Mouse (Mus musculus): Measurements from ENCODE around the gene Hacd1. TPM values are rescaled to one million over a fixed set of nuclear protein-coding genes. Genes with fewer than 3 reads are reported as not detected.

The Hacd1 gene
- polyA plus RNA-seq, 1 experiment from 2014 or later: 76.5 TPM

DNA sequence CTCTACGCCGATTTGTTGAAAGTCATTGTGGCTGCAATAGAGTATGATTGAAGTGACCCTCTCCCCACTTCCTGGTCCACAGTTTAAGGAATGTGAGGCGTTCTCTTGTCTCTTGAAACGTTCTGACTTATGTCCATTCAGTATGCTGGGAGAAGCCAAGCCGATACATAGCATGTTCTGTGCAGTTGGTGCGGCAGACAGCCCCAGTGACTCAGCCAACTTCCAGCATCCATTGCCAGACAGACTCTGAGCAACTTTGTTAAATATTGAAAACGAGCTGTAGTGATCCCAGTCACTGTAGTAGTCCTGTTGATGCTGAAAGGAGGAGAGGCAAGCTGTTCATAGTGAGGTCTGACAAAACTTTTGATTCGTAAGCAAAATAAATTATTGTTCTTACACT lies 14.5 kb upstream of the Hacd1 start:
- no peak for DNase-seq
- no peak overlapping the region for H3K9ac ChIP-seq (replicated peaks; ENCODE audit: low read length)
- no peak overlapping the region for H3K4me2 ChIP-seq (ENCODE audit: low read length)
- H3K27ac ChIP-seq (replicated peaks; ENCODE audit: low read depth, low read length): no peak overlapping the region
- H3K9me3 ChIP-seq (ENCODE audit: control insufficient read depth, low read length): no peaks in the 10 kb centered on the region
- H3K4me3 ChIP-seq (replicated peaks; ENCODE audit: low read depth, low read length): no peak overlapping the region
- H3K36me3 ChIP-seq (ENCODE audit: control insufficient read depth, insufficient read depth, low read length): no peaks in the 10 kb centered on the region
- no peak for ATAC-seq (ENCODE audit: low FRiP score, low TSS enrichment)
- H3K4me1 ChIP-seq (ENCODE audit: control insufficient read depth, insufficient read depth, low read length): peaks cover 9% of the 10 kb centered on the region
- H3K27me3 ChIP-seq (ENCODE audit: control insufficient read depth, insufficient read depth, low read length): no peaks in the 10 kb centered on the region
- WGBS: 85% methylated on average over 8 of the region's 8 CpGs

DNA sequence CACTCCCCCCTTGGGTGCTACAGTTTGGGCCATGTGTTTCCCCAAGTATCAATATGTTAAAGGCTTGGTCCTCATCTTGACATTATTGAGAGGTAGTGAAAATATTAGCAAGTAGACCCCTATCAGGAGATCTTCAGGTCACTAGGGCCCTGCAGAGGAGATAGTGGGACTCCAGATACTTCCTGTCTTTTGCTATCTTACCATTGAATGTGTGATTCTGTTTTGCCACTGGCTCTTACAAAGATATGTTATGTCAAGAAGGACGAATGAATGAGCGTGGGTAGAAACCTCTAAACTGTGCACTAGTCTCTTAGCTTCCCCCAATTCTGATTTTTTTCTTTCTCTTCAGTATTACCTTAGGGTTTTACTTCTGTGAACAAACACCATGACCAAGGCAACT lies 13.1 kb upstream of the Hacd1 start:
- Histone ChIP-seq H3K27me3 (ENCODE audit: control insufficient read depth, insufficient read depth, low read length) (no peaks in the 10 kb centered on the region), H3K27ac (replicated peaks; ENCODE audit: low read depth, low read length) (no peak overlapping the region), H3K4me3 (replicated peaks; ENCODE audit: low read depth, low read length) (no peak overlapping the region), H3K36me3 (ENCODE audit: control insufficient read depth, insufficient read depth, low read length) (no peaks in the 10 kb centered on the region), H3K4me1 (ENCODE audit: control insufficient read depth, insufficient read depth, low read length) (0 out of 2 replicates have a peak, but pooled peaks cover 3% of the 10 kb centered on the region), H3K9me3 (ENCODE audit: control insufficient read depth, low read length) (no peaks in the 10 kb centered on the region), H3K9ac (replicated peaks; ENCODE audit: low read length) (no peak overlapping the region), H3K4me2 (ENCODE audit: low read length) (no peak overlapping the region)
- 93% methylated on average over 2 of the region's 2 CpGs for WGBS
- DNase-seq (no peak), ATAC-seq (ENCODE audit: low FRiP score, low TSS enrichment) (no peak)

DNA sequence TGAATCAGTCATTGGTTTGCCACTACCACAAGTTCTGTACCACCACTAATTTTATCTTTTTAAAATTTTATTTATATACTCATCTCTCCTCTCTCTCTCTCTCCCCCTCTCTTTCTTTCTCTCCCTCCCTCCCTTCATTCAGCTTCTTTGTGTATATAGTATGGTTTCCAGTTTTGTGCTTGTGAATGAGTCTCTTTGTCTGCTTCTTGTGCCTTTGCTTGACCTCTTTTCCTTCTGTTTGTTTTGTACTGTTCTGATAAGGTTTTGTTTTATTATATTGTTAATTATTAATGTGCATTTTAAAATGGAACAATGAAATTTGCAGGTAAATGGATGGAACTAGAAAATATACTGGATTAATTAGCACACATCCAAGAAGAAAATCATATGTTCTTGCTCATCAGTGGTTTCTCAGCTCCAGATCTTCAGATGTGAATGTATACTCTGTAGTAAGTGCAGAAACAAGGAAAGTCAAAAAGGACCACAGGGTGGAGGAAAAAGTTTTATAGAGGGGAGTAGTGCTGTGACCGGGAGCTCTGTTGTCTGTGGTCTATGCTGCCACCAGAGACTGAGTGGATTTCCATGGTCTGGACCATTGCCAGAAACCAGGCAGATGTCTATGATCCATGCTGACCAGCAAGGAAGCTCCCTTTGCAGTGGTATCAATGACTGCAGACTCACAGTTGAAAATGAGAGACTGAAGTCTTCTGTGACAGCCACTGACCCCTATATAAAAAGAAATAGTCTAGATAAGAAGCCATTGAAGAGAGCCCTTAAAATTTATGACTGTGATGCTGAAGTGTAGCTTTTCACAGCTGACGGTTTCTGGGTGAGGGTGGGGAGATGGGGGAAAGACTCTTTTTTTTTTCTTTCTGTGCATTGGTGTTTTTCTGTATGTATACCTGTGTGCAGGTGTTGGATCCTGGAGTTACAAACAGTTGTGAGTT lies 10.0 kb upstream of the Hacd1 start:
- no peaks in the 10 kb centered on the region for H3K9me3 ChIP-seq (ENCODE audit: control insufficient read depth, low read length)
- DNase-seq (no peak), ATAC-seq (ENCODE audit: low FRiP score, low TSS enrichment) (no peak)
- no peaks in the 10 kb centered on the region for H3K36me3 ChIP-seq (ENCODE audit: control insufficient read depth, insufficient read depth, low read length)
- H3K4me3 ChIP-seq (replicated peaks; ENCODE audit: low read depth, low read length): no peak overlapping the region
- no peaks in the 10 kb centered on the region for H3K27me3 ChIP-seq (ENCODE audit: control insufficient read depth, insufficient read depth, low read length)
- no peak overlapping the region for H3K4me2 ChIP-seq (ENCODE audit: low read length)
- H3K9ac ChIP-seq (replicated peaks; ENCODE audit: low read length): no peak overlapping the region
- H3K27ac ChIP-seq (replicated peaks; ENCODE audit: low read depth, low read length): no peak overlapping the region
- WGBS: 89% methylated on average over 2 of the region's 2 CpGs
- no peaks in the 10 kb centered on the region for H3K4me1 ChIP-seq (ENCODE audit: control insufficient read depth, insufficient read depth, low read length)

DNA sequence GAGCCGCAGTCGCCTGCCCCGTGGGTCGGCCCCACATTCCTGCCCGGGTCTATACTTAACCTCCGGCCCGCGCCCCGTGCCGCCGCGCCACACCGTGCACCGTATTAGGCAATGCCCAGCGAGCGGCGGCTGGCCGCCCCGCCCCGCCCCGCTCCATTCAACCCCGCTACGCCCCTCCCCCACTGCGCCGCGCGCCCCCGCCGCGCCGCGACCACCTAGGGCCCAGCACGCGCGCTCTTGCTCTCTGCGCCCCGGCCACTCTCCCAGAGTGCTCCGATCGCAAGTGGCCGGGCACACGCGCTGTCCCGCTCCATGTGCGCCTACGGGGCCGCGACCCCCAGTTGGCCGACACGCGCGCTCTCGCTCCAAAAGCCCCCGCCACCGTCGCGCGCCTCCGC lies 768 bp downstream of the Hacd1 start:
- H3K9ac ChIP-seq (replicated peaks; ENCODE audit: low read length): peak overlapping the region; percentile 80
- H3K36me3 ChIP-seq (ENCODE audit: control insufficient read depth, insufficient read depth, low read length): no peaks in the 10 kb centered on the region
- peak overlapping the region; percentile 66 for H3K4me3 ChIP-seq (replicated peaks; ENCODE audit: low read depth, low read length)
- WGBS: 1% methylated on average over 58 of the region's 58 CpGs
- H3K4me2 ChIP-seq (ENCODE audit: low read length): peak overlapping the region; percentile 75
- ATAC-seq (ENCODE audit: low FRiP score, low TSS enrichment) (peak; percentile 91), DNase-seq (no peak)
- H3K27me3 ChIP-seq (ENCODE audit: control insufficient read depth, insufficient read depth, low read length): peaks cover 3% of the 10 kb centered on the region; the same call in 1 of the 2 replicates
- H3K9me3 ChIP-seq (ENCODE audit: control insufficient read depth, low read length): no peaks in the 10 kb centered on the region
- H3K27ac ChIP-seq (replicated peaks; ENCODE audit: low read depth, low read length): peak overlapping the region; percentile 95
- H3K4me1 ChIP-seq (ENCODE audit: control insufficient read depth, insufficient read depth, low read length): peaks cover 3% of the 10 kb centered on the region; the same call in 1 of the 2 replicates

DNA sequence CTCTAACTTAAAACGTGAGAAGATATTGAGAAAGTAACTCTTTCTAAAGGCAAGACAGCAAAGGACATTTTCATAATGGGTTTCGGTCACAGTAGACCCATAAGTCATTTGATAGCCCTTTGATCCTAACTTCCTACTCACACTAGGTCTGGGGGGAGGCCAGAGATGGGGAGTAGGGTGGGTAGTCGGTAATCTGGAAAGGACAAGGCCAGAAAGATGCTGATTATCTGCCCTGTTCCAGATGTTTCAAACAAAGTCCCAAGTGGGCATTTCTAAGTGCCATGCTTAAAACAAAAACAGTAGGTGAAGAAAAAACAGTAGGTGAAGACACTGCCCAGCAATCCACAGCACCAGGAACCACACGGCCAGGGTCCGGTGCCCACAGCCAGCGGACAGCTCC lies 1.2 kb downstream of the Hacd1 start:
- no peaks in the 10 kb centered on the region for H3K36me3 ChIP-seq (ENCODE audit: control insufficient read depth, insufficient read depth, low read length)
- ATAC-seq (ENCODE audit: low FRiP score, low TSS enrichment): 0 out of 2 replicates have a peak, but pooled peaks have one; percentile 12
- no peaks in the 10 kb centered on the region for H3K9me3 ChIP-seq (ENCODE audit: control insufficient read depth, low read length)
- H3K4me2 ChIP-seq (ENCODE audit: low read length): peak overlapping the region; percentile 75
- H3K4me3 ChIP-seq (replicated peaks; ENCODE audit: low read depth, low read length): peak overlapping the region; percentile 66
- WGBS: 4% methylated on average over 6 of the region's 6 CpGs
- H3K4me1 ChIP-seq (ENCODE audit: control insufficient read depth, insufficient read depth, low read length): peaks cover 3% of the 10 kb centered on the region; the same call in 1 of the 2 replicates
- no peak for DNase-seq
- peaks cover 3% of the 10 kb centered on the region; the same call in 1 of the 2 replicates for H3K27me3 ChIP-seq (ENCODE audit: control insufficient read depth, insufficient read depth, low read length)
- H3K27ac ChIP-seq (replicated peaks; ENCODE audit: low read depth, low read length): peak overlapping the region; percentile 95
- H3K9ac ChIP-seq (replicated peaks; ENCODE audit: low read length): peak overlapping the region; percentile 80

DNA sequence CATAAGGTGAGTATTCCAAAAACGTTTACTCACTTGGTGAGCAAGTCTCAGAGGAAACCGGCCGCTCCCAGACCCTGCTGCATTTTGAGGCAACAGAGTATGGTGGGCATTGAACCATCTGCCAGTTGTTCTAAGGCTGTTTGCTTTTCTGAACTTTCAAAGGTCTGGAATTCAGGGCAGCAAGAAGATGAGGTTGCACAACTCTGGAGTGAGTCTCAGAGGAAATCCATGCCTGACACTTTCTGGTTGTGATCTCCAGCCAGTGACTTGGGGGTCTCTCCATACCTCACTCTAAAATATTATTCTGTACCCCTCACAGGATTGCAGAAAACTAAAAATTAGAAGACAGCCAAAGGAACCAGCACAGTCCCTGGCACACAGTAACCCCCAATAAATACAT lies 1.8 kb downstream of the Hacd1 start:
- peaks cover 3% of the 10 kb centered on the region; the same call in 1 of the 2 replicates for H3K4me1 ChIP-seq (ENCODE audit: control insufficient read depth, insufficient read depth, low read length)
- H3K27me3 ChIP-seq (ENCODE audit: control insufficient read depth, insufficient read depth, low read length): peaks cover 3% of the 10 kb centered on the region; the same call in 1 of the 2 replicates
- peak overlapping the region; percentile 75 for H3K4me2 ChIP-seq (ENCODE audit: low read length)
- H3K9me3 ChIP-seq (ENCODE audit: control insufficient read depth, low read length): no peaks in the 10 kb centered on the region
- no peak overlapping the region for H3K27ac ChIP-seq (replicated peaks; ENCODE audit: low read depth, low read length)
- WGBS: 40% methylated on average over 3 of the region's 3 CpGs
- H3K36me3 ChIP-seq (ENCODE audit: control insufficient read depth, insufficient read depth, low read length): no peaks in the 10 kb centered on the region
- no peak for ATAC-seq (ENCODE audit: low FRiP score, low TSS enrichment)
- H3K9ac ChIP-seq (replicated peaks; ENCODE audit: low read length): no peak overlapping the region
- H3K4me3 ChIP-seq (replicated peaks; ENCODE audit: low read depth, low read length): 0 out of 2 replicates have a peak overlapping the region, but pooled peaks have one; percentile 5
- DNase-seq: no peak

DNA sequence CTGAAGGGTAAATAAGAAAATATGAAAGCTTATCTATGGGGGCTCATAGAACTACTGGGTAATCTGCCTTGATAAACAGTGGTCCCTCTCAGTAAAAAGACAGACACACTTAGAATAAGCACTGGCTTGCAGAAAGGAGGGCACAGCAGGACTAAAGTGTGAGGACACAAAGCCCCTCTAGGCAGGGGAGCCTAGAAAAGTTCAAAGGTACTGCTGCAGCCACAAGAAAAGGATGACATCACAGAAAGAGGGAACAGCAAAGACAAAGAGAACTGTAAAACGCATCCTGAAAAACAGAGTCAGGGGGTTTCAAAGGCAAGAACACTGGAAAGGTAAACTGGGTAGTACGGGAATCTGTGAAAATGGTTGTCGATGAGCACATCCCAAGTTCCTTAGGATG lies 2.3 kb downstream of the Hacd1 start:
- Histone ChIP-seq H3K9me3 (ENCODE audit: control insufficient read depth, low read length) (no peaks in the 10 kb centered on the region), H3K36me3 (ENCODE audit: control insufficient read depth, insufficient read depth, low read length) (no peaks in the 10 kb centered on the region), H3K4me1 (ENCODE audit: control insufficient read depth, insufficient read depth, low read length) (peaks cover 3% of the 10 kb centered on the region; the same call in 1 of the 2 replicates), H3K9ac (replicated peaks; ENCODE audit: low read length) (no peak overlapping the region), H3K27me3 (ENCODE audit: control insufficient read depth, insufficient read depth, low read length) (peaks cover 3% of the 10 kb centered on the region; the same call in 1 of the 2 replicates), H3K4me3 (replicated peaks; ENCODE audit: low read depth, low read length) (no peak overlapping the region), H3K27ac (replicated peaks; ENCODE audit: low read depth, low read length) (no peak overlapping the region), H3K4me2 (ENCODE audit: low read length) (peak overlapping the region; percentile 75)
- ATAC-seq (ENCODE audit: low FRiP score, low TSS enrichment): no peak
- no peak for DNase-seq
- WGBS: 39% methylated on average over 3 of the region's 3 CpGs

DNA sequence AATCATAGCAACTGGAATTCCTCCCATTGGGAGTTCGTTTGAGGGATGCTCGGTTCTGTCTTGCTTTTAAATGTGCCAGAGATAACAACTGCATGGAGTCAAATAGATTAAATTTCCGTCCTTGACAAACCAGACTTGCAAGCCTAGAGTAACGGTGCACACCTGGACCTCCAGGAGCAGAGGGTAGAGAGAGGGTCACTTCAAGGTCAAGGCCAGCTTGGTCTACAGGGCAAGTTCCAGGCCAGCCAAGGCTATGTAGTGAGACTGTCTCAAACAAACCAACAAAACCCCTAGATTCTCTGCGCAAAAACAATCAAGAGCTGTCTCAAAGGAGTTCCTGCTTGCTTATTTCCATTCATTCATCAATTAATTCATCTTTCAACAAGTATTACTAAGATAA lies 7.1 kb downstream of the Hacd1 start:
- H3K4me3 ChIP-seq (replicated peaks; ENCODE audit: low read depth, low read length): no peak overlapping the region
- H3K27me3 ChIP-seq (ENCODE audit: control insufficient read depth, insufficient read depth, low read length): no peaks in the 10 kb centered on the region
- H3K27ac ChIP-seq (replicated peaks; ENCODE audit: low read depth, low read length): no peak overlapping the region
- H3K4me1 ChIP-seq (ENCODE audit: control insufficient read depth, insufficient read depth, low read length): no peaks in the 10 kb centered on the region
- no peak overlapping the region for H3K4me2 ChIP-seq (ENCODE audit: low read length)
- H3K9me3 ChIP-seq (ENCODE audit: control insufficient read depth, low read length): no peaks in the 10 kb centered on the region
- H3K36me3 ChIP-seq (ENCODE audit: control insufficient read depth, insufficient read depth, low read length): no peaks in the 10 kb centered on the region
- ATAC-seq (ENCODE audit: low FRiP score, low TSS enrichment) (0 out of 2 replicates have a peak, but pooled peaks have one; percentile 36), DNase-seq (no peak)
- 82% methylated on average over 5 of the region's 5 CpGs for WGBS
- H3K9ac ChIP-seq (replicated peaks; ENCODE audit: low read length): no peak overlapping the region
